Mouse (Mus musculus) embryo, embryonic 11.5 days (tissue): Measurements from ENCODE around the gene Acvr1.

Experiments used
- DNase-seq: peaks from one replicate; pipeline ENCODE4 v3.0.0-alpha.2; 2012; ENCODE audit warnings: low read depth, low spot score

Acvr1 gene

GRCm38 (mm10) chr2:58520727-58521126 is 46.2 kb downstream of the Acvr1 start:
- DNase-seq: no peak

- DNase-seq: no peak
These were observed 48.4 kb downstream of the Acvr1 start for GRCm38 (mm10) chr2:58518517-58518916.

- DNase-seq: no peak
These were observed 50.0 kb downstream of the Acvr1 start for GRCm38 (mm10) chr2:58516920-58517319.

GRCm38 (mm10) chr2:58516000-58516399 is 51.0 kb downstream of the Acvr1 start:
- no peak for DNase-seq

- DNase-seq: no peak
These were observed 52.5 kb downstream of the Acvr1 start for GRCm38 (mm10) chr2:58514489-58514888.

- no peak for DNase-seq
These were observed 53.7 kb downstream of the Acvr1 start for GRCm38 (mm10) chr2:58513212-58513611.

- no peak for DNase-seq
These were observed 56.8 kb downstream of the Acvr1 start for GRCm38 (mm10) chr2:58510192-58510591.

GRCm38 (mm10) chr2:58505306-58506090 is 61.5 kb downstream of the Acvr1 start:
- no peak for DNase-seq

GRCm38 (mm10) chr2:58496647-58497410 is 70.1 kb downstream of the Acvr1 start:
- no peak for DNase-seq

- no peak for DNase-seq
These were observed 71.7 kb downstream of the Acvr1 start for GRCm38 (mm10) chr2:58495271-58495670.

- no peak for DNase-seq
These were observed 73.0 kb downstream of the Acvr1 start for GRCm38 (mm10) chr2:58493685-58494635.

- no peak for DNase-seq
These were observed 77.7 kb downstream of the Acvr1 start for GRCm38 (mm10) chr2:58489275-58489674.

- no peak for DNase-seq
These were observed 78.6 kb downstream of the Acvr1 start for GRCm38 (mm10) chr2:58488404-58488803.

GRCm38 (mm10) chr2:58487279-58487560 is 79.7 kb downstream of the Acvr1 start:
- DNase-seq: no peak

GRCm38 (mm10) chr2:58486441-58487278 is 80.3 kb downstream of the Acvr1 start:
- no peak for DNase-seq

GRCm38 (mm10) chr2:58485683-58486082 is 81.3 kb downstream of the Acvr1 start:
- no peak for DNase-seq

- no peak for DNase-seq
These were observed 81.8 kb downstream of the Acvr1 start for GRCm38 (mm10) chr2:58485152-58485551.

- no peak for DNase-seq
These were observed 82.5 kb downstream of the Acvr1 start for GRCm38 (mm10) chr2:58484284-58484965.

GRCm38 (mm10) chr2:58481450-58482100 is 85.4 kb downstream of the Acvr1 start:
- no peak for DNase-seq

GRCm38 (mm10) chr2:58480764-58481163 is 86.2 kb downstream of the Acvr1 start:
- DNase-seq: no peak
